Mouse (Mus musculus) limb, embryonic 13.5 days (tissue): ENCODE data around the gene Idh3g. TPM values are rescaled to one million over a fixed set of nuclear protein-coding genes. Genes with fewer than 3 reads are reported as not detected.

Experiments
- ATAC-seq: fragments of 200-750 bp; cut with Nextera tagmentation; 2 replicates; pipeline ENCODE4 v1.8.0; 2017; ENCODE audit warnings: low read depth, moderate number of reproducible peaks, moderate TSS enrichment; ENCODE audit not compliant: low FRiP score
- H3K27ac ChIP-seq: fragments of 300-500 bp; sonication (generic); 2 replicates; pipeline ENCODE4 v1.5.1; 2015; ENCODE audit warnings: inconsistent platforms, mild to moderate bottlenecking, moderate library complexity
- H3K27me3 ChIP-seq: fragments of 300-500 bp; sonication (generic); 2 replicates; pipeline ENCODE4 v1.6.1; 2015; ENCODE audit warnings: mild to moderate bottlenecking, inconsistent platforms
- H3K36me3 ChIP-seq: fragments of 300-500 bp; sonication (generic); 2 replicates; pipeline ENCODE4 v1.6.1; 2015; ENCODE audit warnings: inconsistent platforms, mild to moderate bottlenecking, moderate library complexity
- H3K4me1 ChIP-seq: fragments of 300-500 bp; sonication (generic); 2 replicates; pipeline ENCODE4 v1.6.1; 2015; ENCODE audit warnings: inconsistent platforms
- H3K4me2 ChIP-seq: fragments of 300-500 bp; sonication (generic); replicated peaks from 2 replicates; pipeline ENCODE4 v1.6.1; 2015; ENCODE audit warnings: inconsistent platforms, mild to moderate bottlenecking, moderate library complexity
- H3K4me3 ChIP-seq: fragments of 300-500 bp; sonication (generic); 2 replicates; pipeline ENCODE4 v1.5.1; 2015; ENCODE audit warnings: moderate library complexity, mild to moderate bottlenecking, inconsistent platforms
- H3K9ac ChIP-seq: fragments of 300-500 bp; sonication (generic); 2 replicates; pipeline ENCODE4 v1.6.1; 2015; ENCODE audit warnings: mild to moderate bottlenecking, inconsistent platforms
- H3K9me3 ChIP-seq: fragments of 300-500 bp; sonication (generic); 2 replicates; pipeline ENCODE4 v1.6.1; 2016; ENCODE audit warnings: inconsistent platforms
- WGBS: fragments of 180-500 bp; shearing (Covaris S2); methylation state at CpG from one replicate; pipeline ENCODE4 v1.1.7; 2015; 5-methylcytosine and 5-hydroxymethylcytosine counted together
- polyA plus RNA-seq: library from polyadenylated mRNA; unstranded; fragments of >200 nt; fragmentation: Nextera tagmentation; extraction: Ambion mirVana; gene quantifications from 2 replicates; pipeline ENCODE4 v1.2.1, GENCODE M21; 2015

Idh3g gene
- polyA plus RNA-seq, 1 experiment from 2014 or later, result 200 TPM

- peak overlapping the region; percentile 68 for H3K4me2 ChIP-seq
- H3K9me3 ChIP-seq, result no peaks in the 10 kb centered on the region
- peaks cover 12% of the 10 kb centered on the region for H3K4me1 ChIP-seq
- H3K9ac ChIP-seq, result peak overlapping the region; percentile 75
- H3K27ac ChIP-seq, result no peak overlapping the region
- H3K27me3 ChIP-seq, result peaks cover 5% of the 10 kb centered on the region
- ATAC-seq, result no peak
- WGBS, result 81% methylated on average over 1 of the region's 1 CpGs
- H3K36me3 ChIP-seq, result peaks cover 21% of the 10 kb centered on the region
- peak overlapping the region; percentile 60; the same call in 1 of the 2 replicates for H3K4me3 ChIP-seq
Observed at GRCm38 (mm10) chrX:73788501-73788900, 1.8 kb upstream of the Idh3g start.

GRCm38 (mm10) chrX:73787225-73787558 lies 495 bp upstream of the Idh3g start:
- H3K36me3 ChIP-seq, result peaks cover 21% of the 10 kb centered on the region
- H3K27ac ChIP-seq, result peak overlapping the region; percentile 70; the same call in 1 of the 2 replicates
- H3K4me2 ChIP-seq, result peak overlapping the region; percentile 68
- peaks cover 5% of the 10 kb centered on the region for H3K27me3 ChIP-seq
- WGBS, result 23% methylated on average over 22 of the region's 22 CpGs
- H3K4me3 ChIP-seq, result peak overlapping the region; percentile 60
- ATAC-seq, result no peak; the same call in 1 of the 2 replicates
- H3K4me1 ChIP-seq, result peaks cover 12% of the 10 kb centered on the region
- no peaks in the 10 kb centered on the region for H3K9me3 ChIP-seq
- peak overlapping the region; percentile 75 for H3K9ac ChIP-seq

GRCm38 (mm10) chrX:73785666-73786065 lies 1.0 kb downstream of the Idh3g start:
- 0 out of 2 replicates have a peak overlapping the region, but pooled peaks have one; percentile 85 for H3K27ac ChIP-seq
- peak overlapping the region; percentile 68 for H3K4me2 ChIP-seq
- H3K9ac ChIP-seq, result peak overlapping the region; percentile 75

GRCm38 (mm10) chrX:73782227-73782626 lies 4.5 kb downstream of the Idh3g start:
- no peak for ATAC-seq
- peaks cover 47% of the 10 kb centered on the region for H3K36me3 ChIP-seq
- H3K4me3 ChIP-seq, result no peak overlapping the region
- no peak overlapping the region for H3K4me2 ChIP-seq
- H3K27me3 ChIP-seq, result peaks cover 5% of the 10 kb centered on the region
- H3K27ac ChIP-seq, result no peak overlapping the region
- H3K9ac ChIP-seq, result no peak overlapping the region
- H3K4me1 ChIP-seq, result peaks cover 10% of the 10 kb centered on the region
- no peaks in the 10 kb centered on the region for H3K9me3 ChIP-seq
- 89% methylated on average over 3 of the region's 3 CpGs for WGBS

More at GRCm38 (mm10) chrX:73785666-73786065, 1.0 kb downstream of the Idh3g start:
- peaks cover 12% of the 10 kb centered on the region for H3K4me1 ChIP-seq
- H3K9me3 ChIP-seq, result no peaks in the 10 kb centered on the region
- H3K36me3 ChIP-seq, result peaks cover 27% of the 10 kb centered on the region
- H3K4me3 ChIP-seq, result peak overlapping the region; percentile 60
- no peak for ATAC-seq
- H3K27me3 ChIP-seq, result peaks cover 5% of the 10 kb centered on the region

GRCm38 (mm10) chrX:73774802-73775483 lies 11.8 kb downstream of the Idh3g start:
- Histone ChIP-seq H3K9me3 (no peaks in the 10 kb centered on the region), H3K4me2 (no peak overlapping the region), H3K36me3 (peaks cover 36% of the 10 kb centered on the region), H3K4me1 (0 out of 2 replicates have a peak, but pooled peaks cover 7% of the 10 kb centered on the region), H3K9ac (0 out of 2 replicates have a peak overlapping the region, but pooled peaks have one; percentile 13), H3K4me3 (no peak overlapping the region), H3K27me3 (no peaks in the 10 kb centered on the region), H3K27ac (no peak overlapping the region)
- 70% methylated on average over 10 of the region's 10 CpGs for WGBS
- peak; percentile 68; the same call in 1 of the 2 replicates for ATAC-seq

GRCm38 (mm10) chrX:73774168-73774760 lies 12.4 kb downstream of the Idh3g start, which contains the start of gene Srpk3:
Gene Srpk3 (plus strand): TSS chrX:73774405.
- Histone ChIP-seq H3K4me1 (0 out of 2 replicates have a peak, but pooled peaks cover 7% of the 10 kb centered on the region), H3K4me2 (no peak within 1 kb of the TSS), H3K9me3 (no peaks in the 10 kb centered on the region), H3K4me3 (no peak within 1 kb of the TSS), H3K27ac (no peak within 1 kb of the TSS; the same call in 1 of the 2 replicates), H3K36me3 (peaks cover 30% of the 10 kb centered on the region), H3K27me3 (no peaks in the 10 kb centered on the region), H3K9ac (0 out of 2 replicates have a peak within 1 kb of the TSS, but pooled peaks have one; percentile 13)
- ATAC-seq, result peak; percentile 17; the same call in 1 of the 2 replicates
- 38% methylated on average over 9 of the region's 9 CpGs for WGBS

- H3K4me1 ChIP-seq, result no peaks in the 10 kb centered on the region
- no peak overlapping the region for H3K27ac ChIP-seq
- H3K4me2 ChIP-seq, result no peak overlapping the region
- no peaks in the 10 kb centered on the region for H3K9me3 ChIP-seq
- H3K27me3 ChIP-seq, result no peaks in the 10 kb centered on the region; the same call in 1 of the 2 replicates
- H3K4me3 ChIP-seq, result no peak overlapping the region
- 48% methylated on average over 9 of the region's 9 CpGs for WGBS
- ATAC-seq, result no peak
- no peak overlapping the region for H3K9ac ChIP-seq
- H3K36me3 ChIP-seq, result no peaks in the 10 kb centered on the region
Observed at GRCm38 (mm10) chrX:73767267-73767666, 19.4 kb downstream of the Idh3g start.

GRCm38 (mm10) chrX:73765311-73765710 lies 21.4 kb downstream of the Idh3g start:
- ATAC-seq, result no peak
- Histone ChIP-seq H3K4me1 (no peaks in the 10 kb centered on the region), H3K36me3 (no peaks in the 10 kb centered on the region), H3K4me2 (no peak overlapping the region), H3K27ac (no peak overlapping the region), H3K27me3 (no peaks in the 10 kb centered on the region; the same call in 1 of the 2 replicates), H3K9ac (no peak overlapping the region), H3K9me3 (no peaks in the 10 kb centered on the region), H3K4me3 (no peak overlapping the region)
- WGBS, result 65% methylated on average over 1 of the region's 1 CpGs

- WGBS, result 83% methylated on average over 13 of the region's 13 CpGs
- Histone ChIP-seq H3K4me3 (no peak overlapping the region), H3K4me1 (no peaks in the 10 kb centered on the region), H3K36me3 (no peaks in the 10 kb centered on the region), H3K4me2 (no peak overlapping the region), H3K27me3 (peaks cover 10% of the 10 kb centered on the region; the same call in 1 of the 2 replicates), H3K9ac (no peak overlapping the region), H3K9me3 (no peaks in the 10 kb centered on the region), H3K27ac (no peak overlapping the region)
- ATAC-seq, result no peak
Observed at GRCm38 (mm10) chrX:73758611-73759290, 27.9 kb downstream of the Idh3g start.

GRCm38 (mm10) chrX:73756334-73757140 lies 30.2 kb downstream of the Idh3g start, which contains the start of gene Plxnb3:
Gene Plxnb3 (plus strand): TSS chrX:73757090.
- Histone ChIP-seq H3K36me3 (no peaks in the 10 kb centered on the region), H3K4me3 (no peak within 1 kb of the TSS), H3K9me3 (no peaks in the 10 kb centered on the region), H3K4me1 (no peaks in the 10 kb centered on the region), H3K4me2 (no peak within 1 kb of the TSS), H3K27me3 (peaks cover 10% of the 10 kb centered on the region; the same call in 1 of the 2 replicates), H3K9ac (no peak within 1 kb of the TSS), H3K27ac (no peak within 1 kb of the TSS)
- no peak for ATAC-seq
- 73% methylated on average over 5 of the region's 5 CpGs for WGBS

- H3K4me1 ChIP-seq, result no peaks in the 10 kb centered on the region
- no peak overlapping the region for H3K9ac ChIP-seq
- no peak overlapping the region for H3K4me3 ChIP-seq
- no peaks in the 10 kb centered on the region for H3K9me3 ChIP-seq
- no peak for ATAC-seq
- WGBS, result 85% methylated on average over 1 of the region's 1 CpGs
- no peak overlapping the region for H3K27ac ChIP-seq
- H3K36me3 ChIP-seq, result no peaks in the 10 kb centered on the region
- no peak overlapping the region for H3K4me2 ChIP-seq
- H3K27me3 ChIP-seq, result no peaks in the 10 kb centered on the region
Observed at GRCm38 (mm10) chrX:73748977-73749376, 37.7 kb downstream of the Idh3g start.
